Comparison of ENCODE assay signal across 9 mouse cellular contexts in the genomic region with DNA sequence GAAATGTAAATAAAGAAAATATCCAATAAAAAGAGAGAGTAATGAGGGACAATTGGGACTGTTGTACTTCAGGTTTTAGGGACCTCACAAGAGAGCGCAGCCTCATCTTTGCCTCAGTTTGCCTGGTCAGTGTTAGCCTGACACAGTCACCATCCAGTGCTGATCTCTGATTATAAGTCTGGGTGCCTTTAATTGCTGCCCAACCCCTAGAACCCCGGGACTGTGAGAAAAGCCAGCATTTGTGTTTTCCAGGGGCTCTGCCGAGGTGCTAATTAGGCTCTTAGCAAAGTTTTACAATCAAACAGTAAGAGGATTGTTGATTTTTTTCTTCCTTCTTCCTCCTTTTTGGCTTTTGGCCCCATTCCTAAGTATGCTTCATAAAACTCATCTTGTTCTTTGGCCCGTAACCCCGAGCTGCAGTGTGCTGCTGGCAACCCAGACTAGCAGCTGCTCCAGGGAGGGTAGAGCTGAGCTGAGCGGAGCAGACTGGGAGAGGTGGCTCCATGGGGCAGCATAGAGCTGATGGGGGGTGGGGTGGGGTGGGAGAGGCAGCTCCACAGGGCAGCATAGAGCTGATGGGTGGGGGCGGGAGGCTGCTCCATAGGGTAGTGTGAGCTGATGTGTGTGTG. TPM values are rescaled to one million over a fixed set of nuclear protein-coding genes. Genes with fewer than 3 reads are reported as not detected.
DNase-seq lines count a peak whose midpoint lies in the region; ATAC-seq lines count a peak whose summit lies in the region.
"Had no signal": no experiment of that assay in that cellular context is flagged by ENCODE, and none has a peak within 500 bp of the region (broad histone marks: within the 10 kb centered on the region; RNA-seq: fewer than 3 reads in every experiment).

No protein-coding gene starts in this region.

- H3K36me3 ChIP-seq in heart, embryonic 12.5 days: no peaks in the 10 kb centered on the region
- no peaks in the 10 kb centered on the region for H3K36me3 ChIP-seq in limb, embryonic 11.5 days (ENCODE audit: control insufficient read depth, insufficient read depth, low read length)
- H3K36me3 ChIP-seq: G1E had no signal

- no peak overlapping the region for H3K4me3 ChIP-seq in heart, embryonic 12.5 days
- H3K4me3 ChIP-seq in limb, embryonic 11.5 days (ENCODE audit: low read depth, low read length): no peak overlapping the region

- DNase-seq in kidney, adult 9 months: peak; percentile 5
- DNase-seq in kidney, adult 18-20 months: no peak
- peak; percentile 37 to 54 for DNase-seq in cerebellum, postnatal 25 days
- DNase-seq in limb, embryonic 11.5 days (ENCODE audit: low spot score): peak; percentile 36
- DNase-seq in ovary, postnatal 36 days (ENCODE audit: low spot score): peak; percentile 10
- DNase-seq in spleen, adult 12 weeks (ENCODE audit: low spot score): no peak

- H3K4me1 ChIP-seq in heart, embryonic 12.5 days (replicated peaks): no peaks in the 10 kb centered on the region
- H3K4me1 ChIP-seq in limb, embryonic 11.5 days (ENCODE audit: control insufficient read depth, insufficient read depth, low read length): no peaks in the 10 kb centered on the region

- H3K9ac ChIP-seq in heart, embryonic 12.5 days: no peak overlapping the region
- no peak overlapping the region for H3K9ac ChIP-seq in limb, embryonic 11.5 days (ENCODE audit: low read length)

- H3K4me2 ChIP-seq in heart, embryonic 12.5 days: 0 out of 2 replicates have a peak overlapping the region, but pooled peaks have one; percentile 1
- no peak overlapping the region for H3K4me2 ChIP-seq in limb, embryonic 11.5 days (ENCODE audit: low read depth, severe bottlenecking)

- WGBS in heart, embryonic 12.5 days: 25% methylated on average over 6 of the region's 7 CpGs
- 22% methylated on average over 7 of the region's 7 CpGs for WGBS in limb, embryonic 11.5 days

- H3K9me3 ChIP-seq in heart, embryonic 12.5 days (replicated peaks): no peaks in the 10 kb centered on the region
- H3K9me3 ChIP-seq in limb, embryonic 11.5 days (ENCODE audit: control insufficient read depth, low read length): no peaks in the 10 kb centered on the region

- no peak overlapping the region for H3K27ac ChIP-seq in heart, embryonic 12.5 days (ENCODE audit: poor library complexity, severe bottlenecking)
- H3K27ac ChIP-seq in limb, embryonic 11.5 days (replicated peaks; ENCODE audit: low read depth, low read length): no peak overlapping the region

- ATAC-seq in heart, embryonic 12.5 days (ENCODE audit: insufficient number of reproducible peaks, low FRiP score): no peak
- peak; percentile 47; the same call in 1 of the 2 replicates for ATAC-seq in limb, embryonic 11.5 days (ENCODE audit: insufficient number of reproducible peaks, low FRiP score, low TSS enrichment, low read depth)
- ATAC-seq in megakaryocyte, adult 5-6 weeks (ENCODE audit: poor library complexity, severe bottlenecking): no peak

- H3K27me3 ChIP-seq in heart, embryonic 12.5 days (replicated peaks): 0 out of 2 replicates have a peak, but pooled peaks cover 7% of the 10 kb centered on the region
- H3K27me3 ChIP-seq in limb, embryonic 11.5 days (ENCODE audit: control insufficient read depth, insufficient read depth, low read length): no peaks in the 10 kb centered on the region

RNA-seq across cellular contexts. Expression of gene Ntrk2, which starts 34.5 kb away (rescaled TPM):
- polyA plus RNA-seq in heart, embryonic 12.5 days (2016; fragmentation: Nextera tagmentation; extraction: Ambion mirVana): 3.1 and 3.5 TPM in 2 replicates
- 4.0 and 5.6 TPM in 2 replicates for polyA plus RNA-seq in limb, embryonic 11.5 days (2014; fragmentation: Nextera tagmentation; extraction: Ambion mirVana)
- not detected in 2 replicates for total RNA-seq in megakaryocyte, adult 5-6 weeks (2015)
- not detected in 2 replicates for total RNA-seq in megakaryocyte, adult 5-6 weeks (2017)
- polyA plus RNA-seq: G1E had no signal

Comparison
In these comparisons a context has a peak if more than half of its experiments do, and no peak if none do; other contexts are left out.
1. DNase-seq: peak in kidney, adult 9 months (single experiment), cerebellum, postnatal 25 days (2 of 2), limb, embryonic 11.5 days (single experiment) and ovary, postnatal 36 days (single experiment); none in kidney, adult 18-20 months (single experiment) and spleen, adult 12 weeks (single experiment).